Mouse (Mus musculus) kidney, adult 2 months (tissue): ENCODE measurements around the gene St3gal3. TPM values are rescaled to one million over a fixed set of nuclear protein-coding genes. Genes with fewer than 3 reads are reported as not detected.

Experiments
- DNase-seq: peaks from one replicate; pipeline ENCODE4 v3.0.0; 2021
- H3K27ac ChIP-seq: fragments of 200-500 bp; 2 replicates; pipeline ENCODE4 v1.5.1; 2012; ENCODE audit warnings: low read depth, low read length, control low read depth, inconsistent platforms; ENCODE audit not compliant: insufficient read depth
- H3K27me3 ChIP-seq: fragments of 200-500 bp; replicated peaks from 2 replicates; pipeline ENCODE4 v1.6.1; 2012; ENCODE audit warnings: mild to moderate bottlenecking, moderate library complexity, low read length, inconsistent platforms; ENCODE audit not compliant: control insufficient read depth, insufficient read depth
- H3K36me3 ChIP-seq: fragments of 200-500 bp; 2 replicates; pipeline ENCODE4 v1.6.1; 2012; ENCODE audit warnings: mild to moderate bottlenecking, moderate library complexity, low read length, inconsistent platforms; ENCODE audit not compliant: control insufficient read depth, insufficient read depth
- H3K4me1 ChIP-seq: fragments of 200-500 bp; 2 replicates; pipeline ENCODE4 v1.6.1; 2011; ENCODE audit warnings: low read length; ENCODE audit not compliant: control insufficient read depth, insufficient read depth
- H3K4me3 ChIP-seq: fragments of 200-500 bp; 2 replicates; pipeline ENCODE4 v1.5.1; 2011; ENCODE audit warnings: mild to moderate bottlenecking, low read depth, low read length, control low read depth; ENCODE audit not compliant: insufficient read depth
- CTCF ChIP-seq: fragments of 200-500 bp; conservative IDR thresholded peaks from 2 replicates; pipeline ENCODE4 v1.5.1; 2011; ENCODE audit warnings: low read depth, mild to moderate bottlenecking, control low read depth, low read length, moderate library complexity, mixed read lengths; ENCODE audit not compliant: insufficient read depth, insufficient read length
- POLR2A ChIP-seq: fragments of 200-500 bp; IDR thresholded peaks from one replicate; pipeline ENCODE4 v1.6.1; 2011; ENCODE audit warnings: low read depth, low read length, control low read depth
- WGBS: fragments of 180-500 bp; shearing (Covaris S2); methylation state at CpG from one replicate; pipeline ENCODE4 v1.1.7; 2018; 5-methylcytosine and 5-hydroxymethylcytosine counted together
- polyA plus RNA-seq: library from polyadenylated mRNA; depleted of rRNA; stranded (reverse); fragments of >200 nt; gene quantifications from 2 replicates; pipeline ENCODE4 v1.2.3, GENCODE M21; 2012

The St3gal3 gene
- polyA plus RNA-seq, 1 experiment = 50.7 TPM

DNA sequence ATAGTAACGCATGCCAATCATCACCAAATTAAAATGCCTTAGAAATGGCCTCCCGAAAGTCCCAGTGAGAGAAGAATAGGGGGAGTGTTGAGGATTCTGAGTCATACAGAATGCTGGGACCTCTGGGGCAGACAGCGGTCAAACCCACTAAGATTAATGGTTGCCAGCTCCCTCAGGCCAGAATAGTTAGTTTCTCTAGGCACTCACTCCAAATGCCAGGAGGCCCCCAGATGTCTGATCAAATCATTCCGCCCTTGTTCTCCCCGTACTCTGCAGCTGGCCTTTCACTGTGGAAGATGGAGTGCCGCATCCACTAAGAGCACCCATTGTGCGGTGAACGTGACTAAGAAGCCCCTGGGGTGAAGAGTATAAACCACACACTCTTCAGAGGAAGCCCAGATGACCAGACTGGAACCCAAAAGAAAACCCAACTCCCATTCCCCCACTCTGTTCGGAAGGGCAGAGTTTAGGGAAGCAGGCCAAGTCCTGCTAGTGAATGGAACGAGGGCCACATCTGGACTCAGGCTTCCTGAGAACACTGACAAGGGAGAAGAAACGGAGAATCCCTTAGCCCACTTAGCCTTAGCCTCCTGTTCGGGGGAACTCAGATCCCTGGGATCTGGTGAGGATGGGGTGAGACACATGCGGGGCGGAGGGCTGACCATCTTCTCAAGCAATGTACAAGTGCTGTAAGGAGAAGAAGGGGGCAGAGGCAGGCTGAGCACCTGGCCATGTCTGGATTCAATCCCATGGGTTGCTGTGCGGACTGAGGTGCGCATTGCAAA is 117.5 kb downstream of the St3gal3 start:
- no peaks in the 10 kb centered on the region for H3K27me3 ChIP-seq
- no peaks in the 10 kb centered on the region for H3K36me3 ChIP-seq
- 86% methylated on average over 16 of the region's 16 CpGs for WGBS
- no peak overlapping the region for H3K27ac ChIP-seq
- no peak overlapping the region for H3K4me3 ChIP-seq
- DNase-seq = no peak
- TF ChIP-seq POLR2A (no peak), CTCF (no peak)
- no peaks in the 10 kb centered on the region for H3K4me1 ChIP-seq

DNA sequence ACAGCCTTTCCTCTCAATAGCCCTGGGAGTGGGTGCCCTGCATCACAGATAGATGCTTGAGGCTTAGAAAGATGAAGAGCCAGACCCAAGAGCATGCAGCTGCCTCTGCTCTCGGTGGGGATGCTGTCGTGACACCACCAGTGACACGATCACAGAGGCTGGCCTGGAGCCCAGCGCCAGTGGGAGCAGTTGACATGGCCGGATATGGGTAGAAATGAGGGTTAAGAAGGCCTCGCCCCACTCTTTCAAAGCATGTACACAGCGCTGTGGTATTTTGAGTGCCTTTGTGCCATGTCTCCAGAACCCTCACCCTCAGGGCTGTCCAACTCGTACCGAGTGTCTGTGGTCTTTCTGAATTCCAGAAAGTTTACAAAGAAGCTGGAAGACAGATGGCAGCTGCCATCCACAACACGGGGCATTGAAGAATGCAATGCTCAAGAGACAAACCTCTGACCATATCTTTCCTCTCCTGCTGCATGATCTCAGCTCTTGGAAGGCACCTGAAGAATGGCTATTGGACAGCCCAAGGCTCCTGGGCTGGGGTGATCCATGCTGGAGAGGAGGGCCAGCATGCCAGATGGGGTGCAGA is 118.3 kb downstream of the St3gal3 start:
- no peak for DNase-seq
- 84% methylated on average over 10 of the region's 10 CpGs for WGBS
- H3K4me3 ChIP-seq = no peak overlapping the region
- H3K27me3 ChIP-seq = no peaks in the 10 kb centered on the region
- no peaks in the 10 kb centered on the region for H3K4me1 ChIP-seq
- no peaks in the 10 kb centered on the region for H3K36me3 ChIP-seq
- no peak for TF ChIP-seq POLR2A
- H3K27ac ChIP-seq = no peak overlapping the region

DNA sequence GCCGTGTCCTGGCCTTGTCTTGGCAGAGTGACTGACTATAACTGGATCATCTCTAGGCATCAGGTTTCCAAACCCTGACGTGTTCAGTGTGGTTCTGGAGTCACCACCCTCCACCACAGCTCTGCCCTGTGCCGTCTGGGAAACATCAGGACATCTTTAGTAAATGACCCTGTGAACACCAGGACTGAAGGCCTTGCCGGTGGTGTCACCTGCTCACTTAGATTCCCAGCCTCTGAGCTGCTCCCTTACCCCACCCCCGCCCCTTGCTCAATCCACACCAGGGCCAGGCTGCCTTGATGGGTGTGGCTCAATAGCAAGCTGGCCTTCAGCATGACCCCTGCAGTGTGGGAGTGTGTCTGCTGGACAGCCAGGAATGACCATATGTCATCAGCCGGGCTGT is 119.1 kb downstream of the St3gal3 start:
- TF ChIP-seq POLR2A (no peak), CTCF (no peak)
- H3K4me3 ChIP-seq = no peak overlapping the region
- H3K4me1 ChIP-seq = no peaks in the 10 kb centered on the region
- no peak for DNase-seq
- WGBS = 66% methylated on average over 6 of the region's 6 CpGs
- no peaks in the 10 kb centered on the region for H3K36me3 ChIP-seq
- H3K27ac ChIP-seq = no peak overlapping the region
- H3K27me3 ChIP-seq = no peaks in the 10 kb centered on the region

DNA sequence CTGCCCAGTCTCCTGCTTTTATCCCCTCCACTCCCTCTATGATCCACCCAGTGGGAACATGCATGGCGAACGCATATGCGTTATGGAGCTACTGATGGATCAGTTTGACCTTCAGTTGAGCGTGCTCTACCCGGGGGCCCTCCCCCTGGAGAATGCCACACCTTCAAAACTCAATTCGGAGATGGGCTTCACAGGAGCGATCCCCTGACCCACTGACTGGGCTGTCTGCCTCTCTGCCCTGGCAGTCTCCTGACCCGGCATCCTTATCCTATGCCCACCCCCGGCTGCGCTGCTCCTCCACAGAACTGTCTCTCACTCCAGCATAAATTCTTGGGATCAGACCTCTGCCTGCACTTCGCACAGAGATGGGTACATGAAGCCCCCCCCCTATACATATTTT is 119.6 kb downstream of the St3gal3 start:
- 93% methylated on average over 11 of the region's 11 CpGs for WGBS
- no peak for DNase-seq
- TF ChIP-seq CTCF = no peak
- Histone ChIP-seq H3K4me3 (no peak overlapping the region), H3K27ac (no peak overlapping the region), H3K4me1 (no peaks in the 10 kb centered on the region), H3K36me3 (no peaks in the 10 kb centered on the region), H3K27me3 (no peaks in the 10 kb centered on the region)

DNA sequence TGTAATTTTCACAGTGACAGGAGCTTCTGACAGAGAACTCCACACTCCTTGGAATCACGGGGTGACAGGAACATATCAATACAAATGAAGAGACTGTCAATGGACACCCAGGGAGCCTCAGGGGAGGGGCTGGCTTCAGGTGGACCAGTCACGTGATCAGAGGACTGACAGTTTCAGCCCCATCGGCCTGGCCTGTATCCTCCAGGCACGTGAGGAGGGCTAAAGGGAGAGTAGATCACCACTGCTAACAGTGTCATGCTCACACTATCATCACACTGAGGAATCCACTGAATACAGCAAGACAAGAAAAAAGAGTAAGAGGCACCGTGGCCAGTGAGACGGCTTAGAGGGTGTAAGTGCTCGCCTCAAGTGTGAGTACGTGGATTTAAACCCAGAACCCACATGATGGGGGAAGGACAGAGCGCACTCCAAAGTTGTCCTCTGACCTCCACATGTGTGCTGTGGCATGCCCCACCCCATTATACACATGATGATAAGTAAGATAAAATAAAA is 124.0 kb downstream of the St3gal3 start:
- no peak overlapping the region for H3K27ac ChIP-seq
- WGBS = 89% methylated on average over 9 of the region's 9 CpGs
- H3K4me1 ChIP-seq = no peaks in the 10 kb centered on the region
- no peak overlapping the region for H3K4me3 ChIP-seq
- no peak for DNase-seq
- no peaks in the 10 kb centered on the region for H3K36me3 ChIP-seq
- no peaks in the 10 kb centered on the region for H3K27me3 ChIP-seq
- TF ChIP-seq CTCF = no peak
- no peak for TF ChIP-seq POLR2A

DNA sequence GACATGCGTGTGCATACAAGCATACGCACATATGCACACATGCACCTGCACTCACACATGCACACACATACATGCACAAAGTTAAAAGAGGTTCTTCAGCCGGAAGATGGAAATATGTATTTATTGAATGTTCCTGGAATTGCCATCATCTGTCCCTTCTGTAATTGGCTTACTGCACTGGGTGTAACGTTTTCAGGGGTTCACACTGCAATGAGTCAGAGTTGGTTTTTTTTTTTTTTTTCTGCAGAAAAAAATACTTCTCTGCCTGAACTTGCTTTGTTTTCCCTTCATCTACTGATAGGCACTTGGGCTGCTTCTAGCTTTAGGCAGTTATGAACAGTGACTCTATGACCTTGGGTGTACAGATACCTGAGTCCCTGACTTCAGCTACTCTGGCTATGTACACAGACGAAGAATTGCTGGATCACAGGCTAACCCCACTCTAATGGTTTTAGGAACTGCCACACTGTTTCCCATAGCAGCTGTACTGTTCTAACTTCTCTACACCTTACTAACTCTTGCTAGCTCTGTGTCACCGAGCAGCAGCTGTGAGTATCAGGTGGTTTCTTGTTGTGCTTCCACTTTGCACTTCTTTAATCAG is 126.2 kb downstream of the St3gal3 start:
- TF ChIP-seq POLR2A (no peak), CTCF (no peak)
- 70% methylated on average over 6 of the region's 6 CpGs for WGBS

DNA sequence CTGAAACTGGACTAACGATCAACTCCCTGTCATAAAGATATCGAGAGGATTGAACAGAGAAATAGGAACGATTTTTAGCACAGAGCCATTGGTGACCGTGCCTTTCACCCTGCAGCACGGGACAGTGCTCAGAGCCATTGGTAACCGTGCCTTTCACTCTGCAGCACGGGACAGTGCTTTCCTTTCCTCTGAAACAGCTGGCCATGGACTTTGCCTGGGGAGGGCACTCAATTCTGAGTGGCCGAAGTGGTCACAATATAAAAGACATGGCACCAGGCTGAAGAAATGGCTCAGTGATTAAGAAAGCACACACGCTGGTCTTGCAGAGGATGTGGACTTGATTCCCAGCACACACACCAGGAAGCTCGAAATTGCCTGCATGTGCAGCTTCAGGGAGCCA is 133.4 kb downstream of the St3gal3 start:
- WGBS = 49% methylated on average over 10 of the region's 10 CpGs
- TF ChIP-seq POLR2A = no peak
- DNase-seq = peak; percentile 72
- peak overlapping the region; percentile 48; the same call in 1 of the 2 replicates for H3K27ac ChIP-seq
- H3K4me1 ChIP-seq = peaks cover 34% of the 10 kb centered on the region
- no peaks in the 10 kb centered on the region for H3K36me3 ChIP-seq
- no peak overlapping the region for H3K4me3 ChIP-seq
- no peaks in the 10 kb centered on the region for H3K27me3 ChIP-seq

More for the DNA sequence above, 126.2 kb downstream of the St3gal3 start:
- Histone ChIP-seq H3K27ac (no peak overlapping the region), H3K36me3 (no peaks in the 10 kb centered on the region), H3K27me3 (no peaks in the 10 kb centered on the region), H3K4me3 (no peak overlapping the region), H3K4me1 (no peaks in the 10 kb centered on the region)
- no peak for DNase-seq
